Mouse (Mus musculus) small intestine, adult 2 months (tissue): ENCODE data around the gene Prlhr.

Source experiments
- CTCF ChIP-seq: fragments of 200-500 bp; IDR thresholded peaks from 2 replicates; pipeline ENCODE4 v1.5.1; 2012; ENCODE audit warnings: low read depth, mild to moderate bottlenecking, control low read depth, inconsistent platforms, low read length, moderate library complexity, mixed read lengths; ENCODE audit not compliant: insufficient replicate concordance, insufficient read length; ENCODE audit errors: extremely low read depth
- POLR2A ChIP-seq: fragments of 200-500 bp; IDR thresholded peaks from 2 replicates; pipeline ENCODE4 v1.6.1; 2012; ENCODE audit warnings: low read depth, mild to moderate bottlenecking, control low read depth, inconsistent platforms, low read length, moderate library complexity

DNA sequence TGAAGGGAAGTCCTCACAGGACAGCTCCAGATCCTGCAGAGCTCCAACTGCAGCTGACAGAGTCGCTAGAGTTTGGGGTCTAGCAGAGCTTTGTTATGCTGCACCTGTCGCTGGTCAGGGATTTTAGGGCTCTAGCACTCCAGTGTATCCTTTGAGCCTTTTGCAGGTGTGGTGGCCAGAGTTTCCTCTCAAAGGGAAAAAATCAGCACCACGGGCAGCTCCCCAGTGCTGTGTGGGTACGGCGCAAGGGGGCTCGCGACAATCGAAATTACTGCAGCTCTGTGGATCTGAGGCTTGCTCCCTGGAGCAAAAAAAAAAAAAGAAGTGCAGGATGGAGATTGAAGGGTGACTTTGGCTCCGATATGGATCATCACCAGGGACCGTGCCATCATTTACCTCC is 742 bp upstream of the Prlhr start:
- TF ChIP-seq CTCF, result no peak
- no peak for TF ChIP-seq POLR2A
